Mouse (Mus musculus) forebrain, embryonic 10.5 days (tissue): ENCODE results near the gene Derl3. TPM values are rescaled to one million over a fixed set of nuclear protein-coding genes. Genes with fewer than 3 reads are reported as not detected.
"Not testable (repeated sequence)": the region's sequence is repeated elsewhere in the genome, so short reads cannot be mapped to it uniquely, and the experiment has no call there.

Source experiments
- DNase-seq: peaks from one replicate; pipeline ENCODE4 v3.0.0-alpha.2; 2017; ENCODE audit warnings: low spot score; ENCODE audit errors: extremely low spot score
- H3K27ac ChIP-seq: fragments of 300-500 bp; sonication (generic); 2 replicates; pipeline ENCODE4 v1.5.1; 2016; ENCODE audit warnings: mild to moderate bottlenecking
- H3K27me3 ChIP-seq: fragments of 300-500 bp; sonication (generic); 2 replicates; pipeline ENCODE4 v1.6.1; 2016; ENCODE audit warnings: mild to moderate bottlenecking; ENCODE audit not compliant: poor library complexity, severe bottlenecking
- H3K36me3 ChIP-seq: fragments of 300-500 bp; sonication (generic); replicated peaks from 2 replicates; pipeline ENCODE4 v1.6.1; 2016; ENCODE audit warnings: mild to moderate bottlenecking, moderate library complexity
- H3K4me1 ChIP-seq: fragments of 300-500 bp; sonication (generic); 2 replicates; pipeline ENCODE4 v1.6.1; 2016
- H3K4me3 ChIP-seq: fragments of 300-500 bp; sonication (generic); 2 replicates; pipeline ENCODE4 v1.5.1; 2016; ENCODE audit warnings: mild to moderate bottlenecking, moderate library complexity
- H3K9me3 ChIP-seq: fragments of 300-500 bp; sonication (generic); 2 replicates; pipeline ENCODE4 v1.6.1; 2016; ENCODE audit warnings: mild to moderate bottlenecking, moderate library complexity
- WGBS: fragments of 180-500 bp; shearing (Covaris S2); methylation state at CpG from one replicate; pipeline ENCODE4 v1.1.7; 2016; 5-methylcytosine and 5-hydroxymethylcytosine counted together
- polyA plus RNA-seq: library from polyadenylated mRNA; unstranded; fragments of >200 nt; fragmentation: Nextera tagmentation; extraction: Ambion mirVana; gene quantifications from 2 replicates; pipeline ENCODE4 v1.2.1, GENCODE M21; 2016

Gene Derl3
- polyA plus RNA-seq: 1.8 and 2.4 TPM in 2 replicates

- under 1% methylated on average over 51 of the region's 51 CpGs for WGBS
- Histone ChIP-seq H3K27me3 (no peaks in the 10 kb centered on the region), H3K27ac (peak within 1 kb of the TSS; percentile 76), H3K4me1 (peaks cover 36% of the 10 kb centered on the region), H3K9me3 (no peaks in the 10 kb centered on the region), H3K4me3 (peak within 1 kb of the TSS; percentile 58), H3K36me3 (peaks cover 46% of the 10 kb centered on the region)
- peak; percentile 96 for DNase-seq
Measured at GRCm38 (mm10) chr10:75893089-75893750, at the start of gene Derl3. Derl3 (plus strand) TSS chr10:75893413.

GRCm38 (mm10) chr10:75843898-75844297, 49.3 kb upstream of the Derl3 start:
- not testable (repeated sequence) for H3K4me3 ChIP-seq, H3K36me3 ChIP-seq, DNase-seq, H3K9me3 ChIP-seq, H3K4me1 ChIP-seq, H3K27ac ChIP-seq, H3K27me3 ChIP-seq
- 79% methylated on average over 6 of the region's 6 CpGs for WGBS

- no peaks in the 10 kb centered on the region for H3K27me3 ChIP-seq
- no peaks in the 10 kb centered on the region for H3K9me3 ChIP-seq
- H3K36me3 ChIP-seq: no peaks in the 10 kb centered on the region
- H3K4me1 ChIP-seq: peaks cover 13% of the 10 kb centered on the region
- 86% methylated on average over 1 of the region's 1 CpGs for WGBS
- H3K27ac ChIP-seq: no peak overlapping the region
- DNase-seq: no peak
- H3K4me3 ChIP-seq: no peak overlapping the region
Measured at GRCm38 (mm10) chr10:75844800-75845199, 48.4 kb upstream of the Derl3 start.

- Histone ChIP-seq H3K27me3 (no peaks in the 10 kb centered on the region), H3K27ac (no peak overlapping the region), H3K4me1 (peaks cover 17% of the 10 kb centered on the region), H3K4me3 (no peak overlapping the region), H3K9me3 (no peaks in the 10 kb centered on the region), H3K36me3 (no peaks in the 10 kb centered on the region)
- WGBS: 82% methylated on average over 6 of the region's 6 CpGs
- DNase-seq: no peak
Measured at GRCm38 (mm10) chr10:75845306-75845930, 47.8 kb upstream of the Derl3 start.

GRCm38 (mm10) chr10:75848382-75848781, 44.8 kb upstream of the Derl3 start:
- H3K36me3 ChIP-seq: no peaks in the 10 kb centered on the region
- 0 out of 2 replicates have a peak, but pooled peaks cover 3% of the 10 kb centered on the region for H3K9me3 ChIP-seq
- peaks cover 34% of the 10 kb centered on the region for H3K4me1 ChIP-seq
- 29% methylated on average over 3 of the region's 3 CpGs for WGBS
- peaks cover 3% of the 10 kb centered on the region; the same call in 1 of the 2 replicates for H3K27me3 ChIP-seq
- H3K27ac ChIP-seq: no peak overlapping the region
- DNase-seq: no peak
- no peak overlapping the region for H3K4me3 ChIP-seq

- peaks cover 34% of the 10 kb centered on the region for H3K4me1 ChIP-seq
- H3K27me3 ChIP-seq: peaks cover 3% of the 10 kb centered on the region; the same call in 1 of the 2 replicates
- WGBS: 5% methylated on average over 6 of the region's 6 CpGs
- H3K9me3 ChIP-seq: 0 out of 2 replicates have a peak, but pooled peaks cover 3% of the 10 kb centered on the region
- DNase-seq: no peak
- H3K36me3 ChIP-seq: peaks cover 7% of the 10 kb centered on the region
- H3K4me3 ChIP-seq: no peak overlapping the region
- 0 out of 2 replicates have a peak overlapping the region, but pooled peaks have one; percentile 0 for H3K27ac ChIP-seq
Measured at GRCm38 (mm10) chr10:75851076-75851475, 42.1 kb upstream of the Derl3 start.

GRCm38 (mm10) chr10:75851681-75852080, 41.5 kb upstream of the Derl3 start:
- no peak overlapping the region for H3K27ac ChIP-seq
- H3K4me3 ChIP-seq: no peak overlapping the region
- 0 out of 2 replicates have a peak, but pooled peaks cover 3% of the 10 kb centered on the region for H3K9me3 ChIP-seq
- peaks cover 3% of the 10 kb centered on the region; the same call in 1 of the 2 replicates for H3K27me3 ChIP-seq
- DNase-seq: no peak
- H3K4me1 ChIP-seq: peaks cover 34% of the 10 kb centered on the region
- WGBS: 37% methylated on average over 3 of the region's 3 CpGs
- peaks cover 13% of the 10 kb centered on the region for H3K36me3 ChIP-seq

- WGBS: 96% methylated on average over 12 of the region's 12 CpGs
- Histone ChIP-seq H3K27me3 (peaks cover 3% of the 10 kb centered on the region; the same call in 1 of the 2 replicates), H3K4me1 (peaks cover 39% of the 10 kb centered on the region), H3K36me3 (peaks cover 23% of the 10 kb centered on the region), H3K4me3 (no peak overlapping the region), H3K27ac (no peak overlapping the region), H3K9me3 (0 out of 2 replicates have a peak, but pooled peaks cover 3% of the 10 kb centered on the region)
- DNase-seq: no peak
Measured at GRCm38 (mm10) chr10:75852539-75853125, 40.6 kb upstream of the Derl3 start.

GRCm38 (mm10) chr10:75853452-75853851, 39.8 kb upstream of the Derl3 start:
- H3K4me3 ChIP-seq: no peak overlapping the region
- H3K36me3 ChIP-seq: peaks cover 31% of the 10 kb centered on the region
- 0 out of 2 replicates have a peak, but pooled peaks cover 3% of the 10 kb centered on the region for H3K9me3 ChIP-seq
- peaks cover 44% of the 10 kb centered on the region for H3K4me1 ChIP-seq
- 38% methylated on average over 10 of the region's 10 CpGs for WGBS
- 0 out of 2 replicates have a peak overlapping the region, but pooled peaks have one; percentile 25 for H3K27ac ChIP-seq
- peaks cover 3% of the 10 kb centered on the region; the same call in 1 of the 2 replicates for H3K27me3 ChIP-seq
- peak; percentile 73 for DNase-seq

GRCm38 (mm10) chr10:75854096-75854495, 39.1 kb upstream of the Derl3 start:
- peaks cover 3% of the 10 kb centered on the region; the same call in 1 of the 2 replicates for H3K27me3 ChIP-seq
- WGBS: 55% methylated on average over 5 of the region's 5 CpGs
- no peak for DNase-seq

GRCm38 (mm10) chr10:75854791-75855190, 38.4 kb upstream of the Derl3 start:
- Histone ChIP-seq H3K4me1 (peaks cover 42% of the 10 kb centered on the region), H3K27me3 (peaks cover 3% of the 10 kb centered on the region; the same call in 1 of the 2 replicates), H3K27ac (no peak overlapping the region), H3K36me3 (peaks cover 39% of the 10 kb centered on the region), H3K4me3 (no peak overlapping the region), H3K9me3 (0 out of 2 replicates have a peak, but pooled peaks cover 3% of the 10 kb centered on the region)
- no peak for DNase-seq
- 93% methylated on average over 6 of the region's 6 CpGs for WGBS

More at GRCm38 (mm10) chr10:75854096-75854495, 39.1 kb upstream of the Derl3 start:
- Histone ChIP-seq H3K36me3 (peaks cover 38% of the 10 kb centered on the region), H3K4me1 (peaks cover 44% of the 10 kb centered on the region), H3K27ac (no peak overlapping the region), H3K4me3 (no peak overlapping the region), H3K9me3 (0 out of 2 replicates have a peak, but pooled peaks cover 3% of the 10 kb centered on the region)

- H3K27ac ChIP-seq: no peak overlapping the region
- H3K36me3 ChIP-seq: peaks cover 39% of the 10 kb centered on the region
- H3K9me3 ChIP-seq: 0 out of 2 replicates have a peak, but pooled peaks cover 3% of the 10 kb centered on the region
- 92% methylated on average over 15 of the region's 15 CpGs for WGBS
- no peak for DNase-seq
- H3K4me3 ChIP-seq: no peak overlapping the region
- peaks cover 43% of the 10 kb centered on the region for H3K4me1 ChIP-seq
- peaks cover 3% of the 10 kb centered on the region; the same call in 1 of the 2 replicates for H3K27me3 ChIP-seq
Measured at GRCm38 (mm10) chr10:75855416-75855981, 37.7 kb upstream of the Derl3 start.
